In genomic region chr1:161436503-161436902, GRCm38 (mm10) we compare ENCODE assay signal across 51 mouse cellular contexts. TPM values are rescaled to one million over a fixed set of nuclear protein-coding genes. Genes with fewer than 3 reads are reported as not detected.
"Had no signal": no experiment of that assay in that cellular context is flagged by ENCODE, and none has a peak within 500 bp of the region (broad histone marks: within the 10 kb centered on the region; RNA-seq: fewer than 3 reads in every experiment).

No protein-coding gene starts in this region.

- H3K27me3 ChIP-seq: heart, embryonic 12.5 days; heart, embryonic 13.5 days; heart, embryonic 15.5 days; hindbrain, embryonic 12.5 days; hindbrain, embryonic 13.5 days; hindbrain, embryonic 15.5 days; intestine, embryonic 15.5 days had no signal

- H3K27ac ChIP-seq: heart, embryonic 13.5 days; heart, embryonic 15.5 days; hindbrain, embryonic 10.5 days; hindbrain, embryonic 12.5 days; hindbrain, embryonic 13.5 days; hindbrain, embryonic 14.5 days; hindbrain, embryonic 15.5 days; hindbrain, postnatal 0 days; intestine, embryonic 15.5 days; kidney, postnatal 0 days; layer of hippocampus, adult 2 months; left cerebral cortex, adult 2 months had no signal

- H3K9me3 ChIP-seq: heart, embryonic 12.5 days; heart, embryonic 13.5 days; heart, embryonic 15.5 days; hindbrain, embryonic 10.5 days; hindbrain, embryonic 12.5 days; hindbrain, embryonic 13.5 days; hindbrain, embryonic 15.5 days; intestine, embryonic 15.5 days had no signal

- H3K36me3 ChIP-seq: heart, embryonic 12.5 days; heart, embryonic 13.5 days; heart, embryonic 15.5 days; hindbrain, embryonic 10.5 days; hindbrain, embryonic 12.5 days; hindbrain, embryonic 13.5 days; hindbrain, embryonic 15.5 days; intestine, embryonic 15.5 days had no signal

- H3K9ac ChIP-seq: heart, embryonic 12.5 days; heart, embryonic 13.5 days; heart, embryonic 15.5 days; hindbrain, embryonic 12.5 days; hindbrain, embryonic 13.5 days; hindbrain, embryonic 14.5 days; hindbrain, embryonic 15.5 days; intestine, embryonic 15.5 days had no signal

- H3K4me1 ChIP-seq: heart, embryonic 12.5 days; heart, embryonic 13.5 days; heart, embryonic 15.5 days; hindbrain, embryonic 10.5 days; hindbrain, embryonic 12.5 days; hindbrain, embryonic 13.5 days; hindbrain, embryonic 15.5 days; intestine, embryonic 15.5 days had no signal

- H3K4me3 ChIP-seq: heart, embryonic 12.5 days; heart, embryonic 13.5 days; heart, embryonic 15.5 days; hindbrain, embryonic 10.5 days; hindbrain, embryonic 12.5 days; hindbrain, embryonic 13.5 days; hindbrain, embryonic 15.5 days; intestine, embryonic 15.5 days; layer of hippocampus, adult 2 months; left cerebral cortex, adult 2 months had no signal

- DNase-seq: heart, postnatal 10 days; heart, postnatal 14 days; heart, postnatal 36 days; heart, postnatal 4 days; kidney, adult 11 months; kidney, adult 18-20 months; kidney, adult 2 months; kidney, adult 8-10 months; kidney, adult 9 months; kidney, postnatal 10 days; kidney, postnatal 14 days; kidney, postnatal 25 days; kidney, postnatal 36 days; kidney, postnatal 4 days; layer of hippocampus, adult 9-11 months; layer of hippocampus, postnatal 36 days had no signal

- H3K4me2 ChIP-seq: heart, embryonic 11.5 days; heart, embryonic 12.5 days; heart, embryonic 13.5 days; heart, embryonic 15.5 days; hindbrain, embryonic 12.5 days; hindbrain, embryonic 13.5 days; hindbrain, embryonic 14.5 days; hindbrain, embryonic 15.5 days; intestine, embryonic 15.5 days had no signal

- ATAC-seq: hindbrain, embryonic 16.5 days; hindbrain, postnatal 0 days; inflammation-experienced regulatory T-cells, adult 6 months; intestine, embryonic 15.5 days; intestine, embryonic 16.5 days; intestine, postnatal 0 days had no signal

RNA-seq across cellular contexts. Expression of gene Tnfsf4, which starts 41.3 kb away (rescaled TPM):
- total RNA-seq: heart, postnatal 10 days; heart, postnatal 14 days; heart, postnatal 25 days; heart, postnatal 36 days; hindbrain, postnatal 0 days; layer of hippocampus, adult 18-20 months; layer of hippocampus, adult 2 months; layer of hippocampus, adult 8-10 months; layer of hippocampus, postnatal 10 days; layer of hippocampus, postnatal 14 days; layer of hippocampus, postnatal 25 days; layer of hippocampus, postnatal 36 days; left cerebral cortex, adult 18-20 months; left cerebral cortex, adult 2 months; left cerebral cortex, adult 8-10 months had no signal
- polyA plus RNA-seq: heart, embryonic 11.5 days; heart, embryonic 12.5 days; heart, embryonic 13.5 days; heart, embryonic 14.5 days; hindbrain, embryonic 10.5 days; hindbrain, embryonic 11.5 days; hindbrain, embryonic 12.5 days; hindbrain, embryonic 13.5 days; hindbrain, embryonic 15.5 days; hindbrain, embryonic 16.5 days; hindbrain, postnatal 0 days; intestine, embryonic 14.5 days; intestine, embryonic 15.5 days; intestine, embryonic 16.5 days; intestine, postnatal 0 days; kidney, adult 2 months; kidney, embryonic 16.5 days; large intestine, adult 2 months had no signal

RNA-seq across cellular contexts. Expression of gene Tnfsf18, which starts 58.0 kb away (rescaled TPM):
- total RNA-seq: heart, postnatal 10 days; heart, postnatal 36 days; heart, postnatal 4 days; hematopoietic stem cell, adult 5-6 weeks; layer of hippocampus, adult 18-20 months; layer of hippocampus, adult 2 months; layer of hippocampus, adult 8-10 months; layer of hippocampus, postnatal 10 days; layer of hippocampus, postnatal 25 days; layer of hippocampus, postnatal 36 days; left cerebral cortex, adult 18-20 months; left cerebral cortex, adult 2 months; left cerebral cortex, adult 8-10 months had no signal
- polyA plus RNA-seq: heart, embryonic 16.5 days; heart, postnatal 0 days; hindbrain, embryonic 10.5 days; hindbrain, embryonic 11.5 days; hindbrain, embryonic 12.5 days; hindbrain, embryonic 13.5 days; hindbrain, embryonic 16.5 days; hindbrain, postnatal 0 days; inflammation-experienced regulatory T-cells, adult 6 months; intestine, embryonic 14.5 days; intestine, embryonic 15.5 days; intestine, embryonic 16.5 days; intestine, postnatal 0 days; kidney, embryonic 14.5 days; kidney, embryonic 16.5 days; kidney, postnatal 0 days; large intestine, adult 2 months had no signal
